Mouse (Mus musculus) liver, embryonic 13.5 days (tissue): ENCODE results near the gene Slc12a7. TPM values are rescaled to one million over a fixed set of nuclear protein-coding genes. Genes with fewer than 3 reads are reported as not detected.
A peak's percentile ranks its signal among the peaks of the same experiment; 100 is the strongest.
"Not testable (repeated sequence)": the region's sequence is repeated elsewhere in the genome, so short reads cannot be mapped to it uniquely, and the experiment has no call there.

Experiments
- ATAC-seq: fragments of 200-750 bp; cut with Nextera tagmentation; 2 replicates; pipeline ENCODE4 v1.8.0; 2017; ENCODE audit warnings: low read depth, mild to moderate bottlenecking, moderate number of reproducible peaks, moderate library complexity
- DNase-seq: peaks from one replicate; pipeline ENCODE4 v3.0.0; 2022
- H3K27ac ChIP-seq: fragments of 300-500 bp; sonication (generic); 2 replicates; pipeline ENCODE4 v1.5.1; 2015; ENCODE audit warnings: moderate library complexity, mild to moderate bottlenecking, inconsistent platforms
- H3K27me3 ChIP-seq: fragments of 300-500 bp; sonication (generic); 2 replicates; pipeline ENCODE4 v1.6.1; 2015; ENCODE audit warnings: mild to moderate bottlenecking, inconsistent platforms
- H3K36me3 ChIP-seq: fragments of 300-500 bp; sonication (generic); 2 replicates; pipeline ENCODE4 v1.6.1; 2015; ENCODE audit warnings: mild to moderate bottlenecking, inconsistent platforms
- H3K4me1 ChIP-seq: fragments of 300-500 bp; sonication (generic); replicated peaks from 2 replicates; pipeline ENCODE4 v1.6.1; 2015; ENCODE audit warnings: inconsistent platforms
- H3K4me2 ChIP-seq: fragments of 300-500 bp; sonication (generic); 2 replicates; pipeline ENCODE4 v1.6.1; 2015; ENCODE audit warnings: inconsistent platforms, mild to moderate bottlenecking, moderate library complexity
- H3K4me3 ChIP-seq: fragments of 300-500 bp; sonication (generic); replicated peaks from 2 replicates; pipeline ENCODE4 v1.5.1; 2015; ENCODE audit warnings: mild to moderate bottlenecking, inconsistent platforms
- H3K9ac ChIP-seq: fragments of 300-500 bp; sonication (generic); 2 replicates; pipeline ENCODE4 v1.6.1; 2015; ENCODE audit warnings: mild to moderate bottlenecking, inconsistent platforms
- H3K9me3 ChIP-seq: fragments of 300-500 bp; sonication (generic); replicated peaks from 2 replicates; pipeline ENCODE4 v1.6.1; 2016; ENCODE audit warnings: inconsistent platforms
- WGBS: fragments of 180-500 bp; shearing (Covaris S2); methylation state at CpG from one replicate; pipeline ENCODE4 v1.1.7; 2015; ENCODE audit not compliant: insufficient replicate concordance; 5-methylcytosine and 5-hydroxymethylcytosine counted together
- polyA plus RNA-seq: library from polyadenylated mRNA; unstranded; fragments of >200 nt; fragmentation: Nextera tagmentation; extraction: Ambion mirVana; gene quantifications from 2 replicates; pipeline ENCODE4 v1.2.1, GENCODE M21; 2015

Gene Slc12a7
- polyA plus RNA-seq, 1 experiment from 2014 or later, result 6.9 TPM

GRCm38 (mm10) chr13:73720241-73720640, 12.7 kb upstream of the Slc12a7 start:
- Histone ChIP-seq H3K4me2 (no peak overlapping the region), H3K27me3 (no peaks in the 10 kb centered on the region), H3K9ac (no peak overlapping the region), H3K4me1 (no peaks in the 10 kb centered on the region), H3K4me3 (no peak overlapping the region), H3K27ac (no peak overlapping the region), H3K36me3 (no peaks in the 10 kb centered on the region), H3K9me3 (no peaks in the 10 kb centered on the region)
- 64% methylated on average over 4 of the region's 4 CpGs for WGBS
- ATAC-seq, result no peak
- DNase-seq, result no peak

GRCm38 (mm10) chr13:73723081-73723668, 9.7 kb upstream of the Slc12a7 start:
- Histone ChIP-seq H3K4me1 (no peaks in the 10 kb centered on the region), H3K4me2 (no peak overlapping the region), H3K9ac (no peak overlapping the region), H3K27me3 (no peaks in the 10 kb centered on the region), H3K4me3 (no peak overlapping the region), H3K36me3 (no peaks in the 10 kb centered on the region), H3K27ac (no peak overlapping the region), H3K9me3 (no peaks in the 10 kb centered on the region)
- 33% methylated on average over 8 of the region's 8 CpGs for WGBS
- ATAC-seq, result no peak
- DNase-seq, result no peak

- no peaks in the 10 kb centered on the region; the same call in 1 of the 2 replicates for H3K27me3 ChIP-seq
- ATAC-seq (no peak), DNase-seq (no peak)
- no peaks in the 10 kb centered on the region for H3K9me3 ChIP-seq
- 7% methylated on average over 5 of the region's 5 CpGs for WGBS
- no peak overlapping the region for H3K27ac ChIP-seq
- H3K4me3 ChIP-seq, result no peak overlapping the region
- no peaks in the 10 kb centered on the region for H3K36me3 ChIP-seq
- no peaks in the 10 kb centered on the region for H3K4me1 ChIP-seq
- H3K4me2 ChIP-seq, result no peak overlapping the region
- H3K9ac ChIP-seq, result no peak overlapping the region
Observed at GRCm38 (mm10) chr13:73725315-73725714, 7.6 kb upstream of the Slc12a7 start.

GRCm38 (mm10) chr13:73727621-73728025, 5.3 kb upstream of the Slc12a7 start:
- Histone ChIP-seq H3K4me1 (no peaks in the 10 kb centered on the region), H3K27me3 (peaks cover 16% of the 10 kb centered on the region), H3K27ac (no peak overlapping the region), H3K9ac (no peak overlapping the region), H3K4me3 (no peak overlapping the region), H3K36me3 (no peaks in the 10 kb centered on the region), H3K9me3 (no peaks in the 10 kb centered on the region), H3K4me2 (no peak overlapping the region)
- no peak for ATAC-seq
- DNase-seq, result no peak
- WGBS, result 48% methylated on average over 2 of the region's 2 CpGs

- Histone ChIP-seq H3K9ac (no peak overlapping the region), H3K36me3 (no peaks in the 10 kb centered on the region), H3K27me3 (peaks cover 26% of the 10 kb centered on the region), H3K27ac (no peak overlapping the region), H3K9me3 (no peaks in the 10 kb centered on the region), H3K4me3 (no peak overlapping the region), H3K4me1 (no peaks in the 10 kb centered on the region; the same call in 1 of the 2 replicates), H3K4me2 (no peak overlapping the region)
- ATAC-seq (no peak), DNase-seq (no peak)
Observed at GRCm38 (mm10) chr13:73728633-73729032, 4.3 kb upstream of the Slc12a7 start.

- 44% methylated on average over 1 of the region's 1 CpGs for WGBS
- H3K27ac ChIP-seq, result no peak overlapping the region
- H3K4me3 ChIP-seq, result no peak overlapping the region
- H3K9ac ChIP-seq, result no peak overlapping the region
- peaks cover 3% of the 10 kb centered on the region; the same call in 1 of the 2 replicates for H3K4me1 ChIP-seq
- H3K27me3 ChIP-seq, result peaks cover 43% of the 10 kb centered on the region
- no peaks in the 10 kb centered on the region for H3K9me3 ChIP-seq
- no peak for DNase-seq
- no peak overlapping the region for H3K4me2 ChIP-seq
- no peak for ATAC-seq
- H3K36me3 ChIP-seq, result no peaks in the 10 kb centered on the region
Observed at GRCm38 (mm10) chr13:73730913-73731312, 2.0 kb upstream of the Slc12a7 start.

- H3K9ac ChIP-seq, result no peak overlapping the region
Observed at GRCm38 (mm10) chr13:73732235-73732634, 659 bp upstream of the Slc12a7 start.

GRCm38 (mm10) chr13:73734379-73734778, 1.5 kb downstream of the Slc12a7 start:
- H3K4me3 ChIP-seq, result no peak overlapping the region
- no peaks in the 10 kb centered on the region for H3K9me3 ChIP-seq
- H3K4me2 ChIP-seq, result no peak overlapping the region
- peaks cover 43% of the 10 kb centered on the region for H3K27me3 ChIP-seq
- peaks cover 3% of the 10 kb centered on the region; the same call in 1 of the 2 replicates for H3K4me1 ChIP-seq
- H3K36me3 ChIP-seq, result no peaks in the 10 kb centered on the region
- ATAC-seq (no peak), DNase-seq (no peak)
- no peak overlapping the region for H3K27ac ChIP-seq
- no peak overlapping the region for H3K9ac ChIP-seq
- 47% methylated on average over 1 of the region's 1 CpGs for WGBS

More at GRCm38 (mm10) chr13:73732235-73732634, 659 bp upstream of the Slc12a7 start:
- peak overlapping the region; percentile 57 for H3K4me2 ChIP-seq
- WGBS, result 54% methylated on average over 7 of the region's 7 CpGs
- DNase-seq (no peak), ATAC-seq (no peak)
- H3K4me1 ChIP-seq, result peaks cover 3% of the 10 kb centered on the region; the same call in 1 of the 2 replicates
- no peak overlapping the region; the same call in 1 of the 2 replicates for H3K4me3 ChIP-seq
- no peak overlapping the region for H3K27ac ChIP-seq
- H3K9me3 ChIP-seq, result no peaks in the 10 kb centered on the region
- H3K27me3 ChIP-seq, result peaks cover 43% of the 10 kb centered on the region
- H3K36me3 ChIP-seq, result no peaks in the 10 kb centered on the region

- Histone ChIP-seq H3K27ac (no peak overlapping the region), H3K4me2 (no peak overlapping the region), H3K27me3 (peaks cover 43% of the 10 kb centered on the region), H3K4me3 (no peak overlapping the region), H3K9me3 (no peaks in the 10 kb centered on the region), H3K4me1 (peaks cover 3% of the 10 kb centered on the region; the same call in 1 of the 2 replicates), H3K9ac (no peak overlapping the region), H3K36me3 (no peaks in the 10 kb centered on the region)
- DNase-seq (no peak), ATAC-seq (peak; percentile 31; the same call in 1 of the 2 replicates)
- 62% methylated on average over 8 of the region's 8 CpGs for WGBS
Observed at GRCm38 (mm10) chr13:73735270-73735669, 2.4 kb downstream of the Slc12a7 start.

GRCm38 (mm10) chr13:73735928-73736327, 3.0 kb downstream of the Slc12a7 start:
- H3K27ac ChIP-seq, result no peak overlapping the region
- no peaks in the 10 kb centered on the region for H3K36me3 ChIP-seq
- no peak overlapping the region for H3K9ac ChIP-seq
- H3K4me2 ChIP-seq, result no peak overlapping the region
- H3K4me1 ChIP-seq, result peaks cover 3% of the 10 kb centered on the region; the same call in 1 of the 2 replicates
- 36% methylated on average over 2 of the region's 2 CpGs for WGBS
- ATAC-seq (no peak), DNase-seq (no peak)
- peaks cover 42% of the 10 kb centered on the region for H3K27me3 ChIP-seq
- H3K9me3 ChIP-seq, result no peaks in the 10 kb centered on the region
- H3K4me3 ChIP-seq, result no peak overlapping the region

- H3K4me2 ChIP-seq, result no peak overlapping the region
- H3K36me3 ChIP-seq, result no peaks in the 10 kb centered on the region
- WGBS, result 27% methylated on average over 3 of the region's 3 CpGs
- no peaks in the 10 kb centered on the region for H3K9me3 ChIP-seq
- DNase-seq, result no peak
- H3K27ac ChIP-seq, result no peak overlapping the region
- peaks cover 34% of the 10 kb centered on the region for H3K27me3 ChIP-seq
- no peak overlapping the region for H3K9ac ChIP-seq
- no peak overlapping the region for H3K4me3 ChIP-seq
- peaks cover 3% of the 10 kb centered on the region; the same call in 1 of the 2 replicates for H3K4me1 ChIP-seq
- no peak for ATAC-seq
Observed at GRCm38 (mm10) chr13:73736943-73737342, 4.0 kb downstream of the Slc12a7 start.

GRCm38 (mm10) chr13:73740399-73740944, 7.6 kb downstream of the Slc12a7 start:
- H3K9ac ChIP-seq, H3K4me3 ChIP-seq, DNase-seq, H3K27me3 ChIP-seq, ATAC-seq, H3K4me2 ChIP-seq, H3K27ac ChIP-seq, H3K9me3 ChIP-seq, H3K36me3 ChIP-seq, H3K4me1 ChIP-seq: not testable (repeated sequence)
- 38% methylated on average over 2 of the region's 2 CpGs for WGBS
